Comparison of ENCODE assay signal across 9 mouse cellular contexts in the genomic region with DNA sequence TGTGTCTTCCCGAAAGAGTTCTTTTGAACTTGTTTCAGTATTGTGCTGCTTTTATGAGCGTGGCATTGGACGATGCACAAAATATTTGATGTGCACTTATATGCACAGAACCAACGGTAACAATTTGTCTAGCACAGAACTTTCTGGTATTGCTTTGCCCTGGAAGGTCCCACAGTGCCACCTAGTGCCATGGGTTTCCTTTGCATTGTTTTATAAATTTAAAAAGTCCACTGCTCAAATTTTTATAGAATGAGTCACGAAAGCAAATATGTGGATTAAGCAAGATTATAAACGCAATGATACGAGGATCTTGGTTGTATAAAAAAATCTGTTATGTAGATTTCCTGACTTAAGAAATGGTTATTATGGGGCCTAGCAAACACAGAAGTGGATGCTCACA.
DNase-seq lines count a peak whose midpoint lies in the region; ATAC-seq and TF ChIP-seq lines count a peak whose summit lies in the region.
"Had no signal": no experiment of that assay in that cellular context is flagged by ENCODE, and none has a peak within 500 bp of the region (broad histone marks: within the 10 kb centered on the region; RNA-seq: fewer than 3 reads in every experiment).

No protein-coding gene starts in this region.

- H3K27me3 ChIP-seq in heart, postnatal 0 days (ENCODE audit: control insufficient read depth, insufficient read depth, low read length), result no peaks in the 10 kb centered on the region
- no peaks in the 10 kb centered on the region for H3K27me3 ChIP-seq in heart, embryonic 11.5 days (ENCODE audit: control insufficient read depth, insufficient read depth, low read length)

- H3K9ac ChIP-seq in heart, postnatal 0 days (replicated peaks; ENCODE audit: low read depth, low read length), result no peak overlapping the region
- no peak overlapping the region for H3K9ac ChIP-seq in heart, embryonic 11.5 days (ENCODE audit: low read depth, low read length)

- H3K36me3 ChIP-seq in heart, postnatal 0 days (replicated peaks; ENCODE audit: control insufficient read depth, insufficient read depth, low read length), result no peaks in the 10 kb centered on the region
- H3K36me3 ChIP-seq in heart, embryonic 11.5 days (ENCODE audit: control insufficient read depth, insufficient read depth, low read length), result no peaks in the 10 kb centered on the region

- ATAC-seq in heart, postnatal 0 days (ENCODE audit: insufficient read depth, low read depth), result no peak
- no peak for ATAC-seq in heart, embryonic 11.5 days (replicated peaks; ENCODE audit: insufficient number of reproducible peaks, low FRiP score, low TSS enrichment)

- no peak for TF ChIP-seq EP300 in heart, postnatal 0 days (IDR thresholded peaks at IDR 0.05; ENCODE audit: low read depth)

- no peak overlapping the region for H3K4me2 ChIP-seq in heart, postnatal 0 days (ENCODE audit: low read depth, low read length)
- H3K4me2 ChIP-seq in heart, embryonic 11.5 days, result no peak overlapping the region

- TF ChIP-seq CTCF in heart, postnatal 0 days (IDR thresholded peaks at IDR 0.05; ENCODE audit: low read depth), result peak; percentile 88

- no peaks in the 10 kb centered on the region for H3K4me1 ChIP-seq in heart, postnatal 0 days (ENCODE audit: control insufficient read depth, insufficient read depth)
- 0 out of 2 replicates have a peak, but pooled peaks cover 5% of the 10 kb centered on the region for H3K4me1 ChIP-seq in heart, embryonic 11.5 days (ENCODE audit: control insufficient read depth, insufficient read depth, low read length)

- WGBS in heart, postnatal 0 days, result 30% methylated on average over 7 of the region's 7 CpGs
- WGBS in heart, embryonic 11.5 days (ENCODE audit: insufficient replicate concordance), result 51% methylated on average over 7 of the region's 7 CpGs

- H3K9me3 ChIP-seq in heart, postnatal 0 days (replicated peaks; ENCODE audit: control insufficient read depth, low read length), result 0 out of 2 replicates have a peak, but pooled peaks cover 5% of the 10 kb centered on the region
- peaks cover 5% of the 10 kb centered on the region; the same call in 1 of the 2 replicates for H3K9me3 ChIP-seq in heart, embryonic 11.5 days (replicated peaks; ENCODE audit: control insufficient read depth, low read length)

- DNase-seq in heart, postnatal 0 days (ENCODE audit: low spot score), result peak; percentile 81
- peak; percentile 72 for DNase-seq in MN1 (ENCODE audit: low spot score)
- peak; percentile 77 to 83 for DNase-seq in cerebellum, postnatal 14 days
- peak; percentile 8 for DNase-seq in heart, postnatal 25 days (ENCODE audit: low spot score)
- peak; percentile 73 to 80 for DNase-seq in left cerebral cortex, postnatal 14 days (ENCODE audit: low spot score in 2 of 2)
- peak; percentile 30 for DNase-seq in retina, adult 2 months (ENCODE audit: low read depth, low spot score)
- peak; percentile 87 for DNase-seq in urinary bladder, postnatal 14 days (ENCODE audit: low spot score)

- intact Hi-C loops in heart, postnatal 25 days (cut with DNase I), result loop anchor here (2.0 to 5.0 kb wide), 2 partner anchors 137 to 410 kb away; no protein-coding TSS in a partner anchor
- intact Hi-C loops in left cerebral cortex, postnatal 14 days (cut with DNase I), result loop anchor here (2.0 to 10.0 kb wide), 4 partner anchors 144 to 586 kb away; partner anchors contain the start of genes Pou4f2, Rbmxl1 and Slc10a7

- no peak overlapping the region for H3K4me3 ChIP-seq in heart, postnatal 0 days (ENCODE audit: low read depth, low read length)
- no peak overlapping the region for H3K4me3 ChIP-seq in heart, embryonic 11.5 days (ENCODE audit: low read depth, low read length)

- H3K27ac ChIP-seq in heart, postnatal 0 days (ENCODE audit: low read depth), result no peak overlapping the region
- H3K27ac ChIP-seq in heart, embryonic 11.5 days (ENCODE audit: low read depth, low read length), result no peak overlapping the region
- H3K27ac ChIP-seq: macrophage had no signal

Comparison
In these comparisons a context has a peak if more than half of its experiments do, and no peak if none do; other contexts are left out.
1. DNase-seq: peak in every context shown above with its lines; median percentile 87 in urinary bladder, postnatal 14 days; 81 in heart, postnatal 0 days; 80 in cerebellum, postnatal 14 days; 76 in left cerebral cortex, postnatal 14 days; 72 in MN1; 30 in retina, adult 2 months; 8 in heart, postnatal 25 days.